Mouse (Mus musculus): ENCODE measurements at regions not wholly inside any gene's neighbourhood (a gene's known extent, or its start where the extent isn't known, plus 50 kb on each side); places are given as distances from the start of the nearest gene placed in this dataset.
A peak's percentile ranks its signal among the peaks of the same experiment; 100 is the strongest.

GRCm38 (mm10) chr12:106389214-106389613, 379.2 kb downstream of the Vrk1 start:
- H3K4me2 ChIP-seq (ENCODE audit: low read length), result no peak overlapping the region

GRCm38 (mm10) chr12:106392316-106392715, 382.3 kb downstream of the Vrk1 start:
- H3K27ac ChIP-seq (ENCODE audit: low read length), result no peak overlapping the region
- 88% methylated on average over 2 of the region's 2 CpGs for WGBS
- no peak for ATAC-seq

More at GRCm38 (mm10) chr12:106389214-106389613, 379.2 kb downstream of the Vrk1 start:
- no peaks in the 10 kb centered on the region for H3K9me3 ChIP-seq (ENCODE audit: control insufficient read depth, low read length)
- no peaks in the 10 kb centered on the region for H3K4me1 ChIP-seq (replicated peaks; ENCODE audit: control insufficient read depth, insufficient read depth, low read length)
- H3K27me3 ChIP-seq (replicated peaks; ENCODE audit: control insufficient read depth, insufficient read depth, low read length), result no peaks in the 10 kb centered on the region
- no peak for ATAC-seq
- H3K36me3 ChIP-seq (ENCODE audit: control insufficient read depth, insufficient read depth), result no peaks in the 10 kb centered on the region
- no peak overlapping the region for H3K9ac ChIP-seq (replicated peaks; ENCODE audit: low read depth, low read length)
- H3K4me3 ChIP-seq (replicated peaks; ENCODE audit: low read length), result no peak overlapping the region
- WGBS, result 86% methylated on average over 11 of the region's 11 CpGs
- H3K27ac ChIP-seq (ENCODE audit: low read length), result no peak overlapping the region

GRCm38 (mm10) chr12:106399085-106399484, 389.1 kb downstream of the Vrk1 start:
- no peaks in the 10 kb centered on the region for H3K27me3 ChIP-seq (replicated peaks; ENCODE audit: control insufficient read depth, insufficient read depth, low read length)
- H3K4me2 ChIP-seq (ENCODE audit: low read length), result no peak overlapping the region
- no peaks in the 10 kb centered on the region for H3K36me3 ChIP-seq (ENCODE audit: control insufficient read depth, insufficient read depth)
- H3K9me3 ChIP-seq (ENCODE audit: control insufficient read depth, low read length), result no peaks in the 10 kb centered on the region
- 66% methylated on average over 17 of the region's 17 CpGs for WGBS
- H3K4me1 ChIP-seq (replicated peaks; ENCODE audit: control insufficient read depth, insufficient read depth, low read length), result peaks cover 12% of the 10 kb centered on the region
- H3K4me3 ChIP-seq (replicated peaks; ENCODE audit: low read length), result no peak overlapping the region
- peak; percentile 71 for ATAC-seq
- H3K27ac ChIP-seq (ENCODE audit: low read length), result peak overlapping the region; percentile 30
- H3K9ac ChIP-seq (replicated peaks; ENCODE audit: low read depth, low read length), result no peak overlapping the region

More at GRCm38 (mm10) chr12:106392316-106392715, 382.3 kb downstream of the Vrk1 start:
- Histone ChIP-seq H3K36me3 (ENCODE audit: control insufficient read depth, insufficient read depth) (no peaks in the 10 kb centered on the region), H3K4me2 (ENCODE audit: low read length) (no peak overlapping the region), H3K9ac (replicated peaks; ENCODE audit: low read depth, low read length) (no peak overlapping the region), H3K4me3 (replicated peaks; ENCODE audit: low read length) (no peak overlapping the region), H3K9me3 (ENCODE audit: control insufficient read depth, low read length) (no peaks in the 10 kb centered on the region), H3K4me1 (replicated peaks; ENCODE audit: control insufficient read depth, insufficient read depth, low read length) (no peaks in the 10 kb centered on the region), H3K27me3 (replicated peaks; ENCODE audit: control insufficient read depth, insufficient read depth, low read length) (no peaks in the 10 kb centered on the region)

GRCm38 (mm10) chr12:106411075-106411474, 401.0 kb downstream of the Vrk1 start:
- H3K9me3 ChIP-seq (ENCODE audit: control insufficient read depth, low read length), result 0 out of 2 replicates have a peak, but pooled peaks cover 2% of the 10 kb centered on the region

GRCm38 (mm10) chr12:106426631-106427030, 416.6 kb downstream of the Vrk1 start:
- H3K9ac ChIP-seq (replicated peaks; ENCODE audit: low read depth, low read length), result no peak overlapping the region
- no peak for ATAC-seq

More at GRCm38 (mm10) chr12:106411075-106411474, 401.0 kb downstream of the Vrk1 start:
- Histone ChIP-seq H3K27me3 (replicated peaks; ENCODE audit: control insufficient read depth, insufficient read depth, low read length) (no peaks in the 10 kb centered on the region), H3K36me3 (ENCODE audit: control insufficient read depth, insufficient read depth) (no peaks in the 10 kb centered on the region), H3K9ac (replicated peaks; ENCODE audit: low read depth, low read length) (no peak overlapping the region), H3K4me2 (ENCODE audit: low read length) (no peak overlapping the region), H3K4me3 (replicated peaks; ENCODE audit: low read length) (no peak overlapping the region), H3K4me1 (replicated peaks; ENCODE audit: control insufficient read depth, insufficient read depth, low read length) (no peaks in the 10 kb centered on the region), H3K27ac (ENCODE audit: low read length) (no peak overlapping the region)
- no peak for ATAC-seq
- 86% methylated on average over 7 of the region's 7 CpGs for WGBS

GRCm38 (mm10) chr12:106429991-106430390, 420.0 kb downstream of the Vrk1 start:
- 35% methylated on average over 7 of the region's 7 CpGs for WGBS
- peak; percentile 36; the same call in 1 of the 2 replicates for ATAC-seq
- H3K9ac ChIP-seq (replicated peaks; ENCODE audit: low read depth, low read length), result no peak overlapping the region
- H3K27me3 ChIP-seq (replicated peaks; ENCODE audit: control insufficient read depth, insufficient read depth, low read length), result no peaks in the 10 kb centered on the region
- H3K27ac ChIP-seq (ENCODE audit: low read length), result no peak overlapping the region
- peaks cover 4% of the 10 kb centered on the region for H3K4me1 ChIP-seq (replicated peaks; ENCODE audit: control insufficient read depth, insufficient read depth, low read length)
- no peak overlapping the region for H3K4me2 ChIP-seq (ENCODE audit: low read length)
- H3K9me3 ChIP-seq (ENCODE audit: control insufficient read depth, low read length), result no peaks in the 10 kb centered on the region
- H3K4me3 ChIP-seq (replicated peaks; ENCODE audit: low read length), result no peak overlapping the region
- no peaks in the 10 kb centered on the region for H3K36me3 ChIP-seq (ENCODE audit: control insufficient read depth, insufficient read depth)

More at GRCm38 (mm10) chr12:106426631-106427030, 416.6 kb downstream of the Vrk1 start:
- no peaks in the 10 kb centered on the region for H3K36me3 ChIP-seq (ENCODE audit: control insufficient read depth, insufficient read depth)
- H3K27me3 ChIP-seq (replicated peaks; ENCODE audit: control insufficient read depth, insufficient read depth, low read length), result no peaks in the 10 kb centered on the region
- no peaks in the 10 kb centered on the region for H3K9me3 ChIP-seq (ENCODE audit: control insufficient read depth, low read length)
- WGBS, result 78% methylated on average over 4 of the region's 4 CpGs
- no peak overlapping the region for H3K27ac ChIP-seq (ENCODE audit: low read length)
- H3K4me2 ChIP-seq (ENCODE audit: low read length), result no peak overlapping the region
- peaks cover 4% of the 10 kb centered on the region for H3K4me1 ChIP-seq (replicated peaks; ENCODE audit: control insufficient read depth, insufficient read depth, low read length)
- no peak overlapping the region for H3K4me3 ChIP-seq (replicated peaks; ENCODE audit: low read length)

GRCm38 (mm10) chr12:106445151-106445550, 435.1 kb downstream of the Vrk1 start:
- Histone ChIP-seq H3K4me1 (replicated peaks; ENCODE audit: control insufficient read depth, insufficient read depth, low read length) (peaks cover 14% of the 10 kb centered on the region), H3K27me3 (replicated peaks; ENCODE audit: control insufficient read depth, insufficient read depth, low read length) (no peaks in the 10 kb centered on the region; the same call in none of the 2 replicates), H3K4me2 (ENCODE audit: low read length) (no peak overlapping the region), H3K27ac (ENCODE audit: low read length) (peak overlapping the region; percentile 21; the same call in 1 of the 2 replicates), H3K9me3 (ENCODE audit: control insufficient read depth, low read length) (no peaks in the 10 kb centered on the region), H3K4me3 (replicated peaks; ENCODE audit: low read length) (no peak overlapping the region), H3K36me3 (ENCODE audit: control insufficient read depth, insufficient read depth) (no peaks in the 10 kb centered on the region), H3K9ac (replicated peaks; ENCODE audit: low read depth, low read length) (no peak overlapping the region)
- ATAC-seq, result peak; percentile 59; the same call in 1 of the 2 replicates
- WGBS, result 5% methylated on average over 7 of the region's 7 CpGs

- 68% methylated on average over 10 of the region's 10 CpGs for WGBS
- Histone ChIP-seq H3K9me3 (ENCODE audit: control insufficient read depth, low read length) (no peaks in the 10 kb centered on the region), H3K4me1 (replicated peaks; ENCODE audit: control insufficient read depth, insufficient read depth, low read length) (peaks cover 14% of the 10 kb centered on the region), H3K4me2 (ENCODE audit: low read length) (no peak overlapping the region), H3K9ac (replicated peaks; ENCODE audit: low read depth, low read length) (no peak overlapping the region), H3K27me3 (replicated peaks; ENCODE audit: control insufficient read depth, insufficient read depth, low read length) (no peaks in the 10 kb centered on the region; the same call in none of the 2 replicates), H3K4me3 (replicated peaks; ENCODE audit: low read length) (no peak overlapping the region), H3K36me3 (ENCODE audit: control insufficient read depth, insufficient read depth) (no peaks in the 10 kb centered on the region), H3K27ac (ENCODE audit: low read length) (no peak overlapping the region)
- ATAC-seq, result no peak
These were observed 435.9 kb downstream of the Vrk1 start for GRCm38 (mm10) chr12:106445976-106446375.

GRCm38 (mm10) chr12:106446876-106447532, 437.0 kb downstream of the Vrk1 start:
- H3K27ac ChIP-seq (ENCODE audit: low read length), result no peak overlapping the region
- ATAC-seq, result peak; percentile 57
- no peaks in the 10 kb centered on the region for H3K36me3 ChIP-seq (ENCODE audit: control insufficient read depth, insufficient read depth)
- H3K4me3 ChIP-seq (replicated peaks; ENCODE audit: low read length), result no peak overlapping the region
- 10% methylated on average over 20 of the region's 20 CpGs for WGBS
- no peaks in the 10 kb centered on the region for H3K9me3 ChIP-seq (ENCODE audit: control insufficient read depth, low read length)
- H3K4me1 ChIP-seq (replicated peaks; ENCODE audit: control insufficient read depth, insufficient read depth, low read length), result peaks cover 14% of the 10 kb centered on the region
- H3K9ac ChIP-seq (replicated peaks; ENCODE audit: low read depth, low read length), result no peak overlapping the region
- H3K27me3 ChIP-seq (replicated peaks; ENCODE audit: control insufficient read depth, insufficient read depth, low read length), result no peaks in the 10 kb centered on the region; the same call in none of the 2 replicates
- peak overlapping the region; percentile 6; the same call in 1 of the 2 replicates for H3K4me2 ChIP-seq (ENCODE audit: low read length)

All from forebrain, embryonic 16.5 days (tissue).